Mouse (Mus musculus): ENCODE measurements at regions not wholly inside any gene's neighbourhood (a gene's known extent, or its start where the extent isn't known, plus 50 kb on each side); places are given as distances from the start of the nearest gene placed in this dataset.

- H3K27ac ChIP-seq (replicated peaks), result no peak overlapping the region
- H3K9me3 ChIP-seq, result no peaks in the 10 kb centered on the region
- no peak overlapping the region for H3K4me2 ChIP-seq
- no peaks in the 10 kb centered on the region for H3K36me3 ChIP-seq
- no peak overlapping the region for H3K9ac ChIP-seq
- 77% methylated on average over 5 of the region's 5 CpGs for WGBS
- H3K4me3 ChIP-seq, result no peak overlapping the region
- ATAC-seq (ENCODE audit: low read depth), result no peak
- H3K4me1 ChIP-seq (replicated peaks), result peaks cover 18% of the 10 kb centered on the region
- H3K27me3 ChIP-seq, result no peaks in the 10 kb centered on the region
Observed at GRCm38 (mm10) chr9:23122524-23122923, 100.4 kb upstream of the Bmper start.

GRCm38 (mm10) chr9:23123452-23123851 lies 99.4 kb upstream of the Bmper start:
- Histone ChIP-seq H3K36me3 (no peaks in the 10 kb centered on the region), H3K27ac (replicated peaks) (no peak overlapping the region), H3K9ac (no peak overlapping the region), H3K4me1 (replicated peaks) (peaks cover 23% of the 10 kb centered on the region), H3K4me3 (no peak overlapping the region), H3K4me2 (no peak overlapping the region), H3K9me3 (no peaks in the 10 kb centered on the region), H3K27me3 (no peaks in the 10 kb centered on the region)
- ATAC-seq (ENCODE audit: low read depth), result no peak
- 93% methylated on average over 3 of the region's 3 CpGs for WGBS

- Histone ChIP-seq H3K4me3 (no peak overlapping the region), H3K27ac (replicated peaks) (no peak overlapping the region), H3K9ac (no peak overlapping the region), H3K27me3 (no peaks in the 10 kb centered on the region), H3K4me2 (no peak overlapping the region), H3K4me1 (replicated peaks) (peaks cover 23% of the 10 kb centered on the region), H3K36me3 (no peaks in the 10 kb centered on the region), H3K9me3 (no peaks in the 10 kb centered on the region)
- no peak for ATAC-seq (ENCODE audit: low read depth)
- 51% methylated on average over 10 of the region's 10 CpGs for WGBS
Observed at GRCm38 (mm10) chr9:23125761-23126704, 96.8 kb upstream of the Bmper start.

GRCm38 (mm10) chr9:23127338-23128017 lies 95.4 kb upstream of the Bmper start:
- Histone ChIP-seq H3K36me3 (no peaks in the 10 kb centered on the region), H3K27ac (replicated peaks) (no peak overlapping the region), H3K9ac (no peak overlapping the region), H3K27me3 (no peaks in the 10 kb centered on the region), H3K4me2 (no peak overlapping the region), H3K4me3 (no peak overlapping the region), H3K4me1 (replicated peaks) (peaks cover 23% of the 10 kb centered on the region), H3K9me3 (no peaks in the 10 kb centered on the region)
- 44% methylated on average over 9 of the region's 9 CpGs for WGBS
- no peak for ATAC-seq (ENCODE audit: low read depth)

- no peak overlapping the region for H3K4me3 ChIP-seq
- 67% methylated on average over 2 of the region's 2 CpGs for WGBS
- H3K27ac ChIP-seq (replicated peaks), result no peak overlapping the region
- peaks cover 23% of the 10 kb centered on the region for H3K4me1 ChIP-seq (replicated peaks)
- no peaks in the 10 kb centered on the region for H3K36me3 ChIP-seq
- H3K27me3 ChIP-seq, result no peaks in the 10 kb centered on the region
- no peaks in the 10 kb centered on the region for H3K9me3 ChIP-seq
- no peak for ATAC-seq (ENCODE audit: low read depth)
- no peak overlapping the region for H3K9ac ChIP-seq
- H3K4me2 ChIP-seq, result no peak overlapping the region
Observed at GRCm38 (mm10) chr9:23128018-23128369, 94.9 kb upstream of the Bmper start.

- Histone ChIP-seq H3K4me2 (no peak overlapping the region), H3K27me3 (no peaks in the 10 kb centered on the region), H3K36me3 (no peaks in the 10 kb centered on the region), H3K27ac (replicated peaks) (no peak overlapping the region), H3K9me3 (no peaks in the 10 kb centered on the region), H3K9ac (no peak overlapping the region), H3K4me1 (replicated peaks) (no peaks in the 10 kb centered on the region), H3K4me3 (no peak overlapping the region)
- WGBS, result 93% methylated on average over 2 of the region's 2 CpGs
- no peak for ATAC-seq (ENCODE audit: low read depth)
Observed at GRCm38 (mm10) chr9:23134006-23134405, 88.9 kb upstream of the Bmper start.

GRCm38 (mm10) chr9:23134421-23135118 lies 88.3 kb upstream of the Bmper start:
- H3K9me3 ChIP-seq, result no peaks in the 10 kb centered on the region
- H3K27ac ChIP-seq (replicated peaks), result no peak overlapping the region
- H3K4me1 ChIP-seq (replicated peaks), result no peaks in the 10 kb centered on the region
- H3K4me2 ChIP-seq, result no peak overlapping the region
- no peak for ATAC-seq (ENCODE audit: low read depth)
- H3K36me3 ChIP-seq, result no peaks in the 10 kb centered on the region
- WGBS, result 83% methylated on average over 12 of the region's 12 CpGs
- H3K27me3 ChIP-seq, result no peaks in the 10 kb centered on the region
- no peak overlapping the region for H3K9ac ChIP-seq
- no peak overlapping the region for H3K4me3 ChIP-seq

GRCm38 (mm10) chr9:23136511-23136910 lies 86.4 kb upstream of the Bmper start:
- Histone ChIP-seq H3K36me3 (no peaks in the 10 kb centered on the region), H3K27me3 (no peaks in the 10 kb centered on the region), H3K4me1 (replicated peaks) (no peaks in the 10 kb centered on the region), H3K9ac (no peak overlapping the region), H3K27ac (replicated peaks) (no peak overlapping the region), H3K4me3 (no peak overlapping the region), H3K4me2 (no peak overlapping the region), H3K9me3 (no peaks in the 10 kb centered on the region)
- ATAC-seq (ENCODE audit: low read depth), result no peak
- WGBS, result 91% methylated on average over 5 of the region's 5 CpGs

GRCm38 (mm10) chr9:23137682-23138210 lies 85.1 kb upstream of the Bmper start:
- Histone ChIP-seq H3K27ac (replicated peaks) (no peak overlapping the region), H3K9me3 (no peaks in the 10 kb centered on the region), H3K36me3 (no peaks in the 10 kb centered on the region), H3K9ac (no peak overlapping the region), H3K27me3 (no peaks in the 10 kb centered on the region), H3K4me3 (no peak overlapping the region), H3K4me2 (no peak overlapping the region), H3K4me1 (replicated peaks) (no peaks in the 10 kb centered on the region)
- WGBS, result 69% methylated on average over 5 of the region's 5 CpGs
- no peak for ATAC-seq (ENCODE audit: low read depth)

- Histone ChIP-seq H3K27ac (replicated peaks) (no peak overlapping the region), H3K36me3 (no peaks in the 10 kb centered on the region), H3K4me3 (no peak overlapping the region), H3K4me1 (replicated peaks) (no peaks in the 10 kb centered on the region), H3K9ac (no peak overlapping the region), H3K9me3 (no peaks in the 10 kb centered on the region), H3K27me3 (no peaks in the 10 kb centered on the region), H3K4me2 (no peak overlapping the region)
- ATAC-seq (ENCODE audit: low read depth), result no peak
- 63% methylated on average over 4 of the region's 4 CpGs for WGBS
Observed at GRCm38 (mm10) chr9:23139580-23140162, 83.2 kb upstream of the Bmper start.

- H3K4me2 ChIP-seq, result no peak overlapping the region
- no peak overlapping the region for H3K27ac ChIP-seq (replicated peaks)
- no peaks in the 10 kb centered on the region for H3K4me1 ChIP-seq (replicated peaks)
- H3K9me3 ChIP-seq, result no peaks in the 10 kb centered on the region
- no peaks in the 10 kb centered on the region for H3K36me3 ChIP-seq
- H3K4me3 ChIP-seq, result no peak overlapping the region
- H3K9ac ChIP-seq, result no peak overlapping the region
- ATAC-seq (ENCODE audit: low read depth), result no peak
- 81% methylated on average over 7 of the region's 7 CpGs for WGBS
- H3K27me3 ChIP-seq, result no peaks in the 10 kb centered on the region
Observed at GRCm38 (mm10) chr9:23144281-23144680, 78.6 kb upstream of the Bmper start.

GRCm38 (mm10) chr9:23150338-23150737 lies 72.5 kb upstream of the Bmper start:
- Histone ChIP-seq H3K4me2 (no peak overlapping the region), H3K36me3 (no peaks in the 10 kb centered on the region), H3K9ac (no peak overlapping the region), H3K9me3 (no peaks in the 10 kb centered on the region), H3K4me3 (no peak overlapping the region), H3K4me1 (replicated peaks) (no peaks in the 10 kb centered on the region), H3K27ac (replicated peaks) (no peak overlapping the region), H3K27me3 (no peaks in the 10 kb centered on the region)
- ATAC-seq (ENCODE audit: low read depth), result no peak
- WGBS, result 91% methylated on average over 6 of the region's 6 CpGs
